In genomic region chr4:106195497-106196166, GRCm38 (mm10) we compare ENCODE assay signal across 16 mouse cellular contexts.
A peak's percentile ranks its signal among the peaks of the same experiment; 100 is the strongest.
DNase-seq lines count a peak whose midpoint lies in the region; ATAC-seq and TF ChIP-seq lines count a peak whose summit lies in the region.
"Had no signal": no experiment of that assay in that cellular context is flagged by ENCODE, and none has a peak within 500 bp of the region (broad histone marks: within the 10 kb centered on the region; RNA-seq: fewer than 3 reads in every experiment).

No protein-coding gene starts in this region.

- DNase-seq in gastrocnemius, adult 2 months, result peak; percentile 46
- no peak for DNase-seq in gastrocnemius, postnatal 14 days
- DNase-seq in 3134 (ENCODE audit: extremely low read depth, insufficient read length, low spot score), result peak; percentile 60
- DNase-seq in liver, embryonic 14.5 days (ENCODE audit: low read depth in 3 of 3, low spot score in 3 of 3), result no peak
- no peak for DNase-seq in right cerebral cortex, adult 18-20 months
- no peak for DNase-seq in layer of hippocampus, postnatal 14 days (ENCODE audit: low spot score in 2 of 2)
- DNase-seq in left cerebral cortex, adult 11 months (ENCODE audit: low spot score), result no peak
- DNase-seq: cerebellum, postnatal 36 days had no signal

- intact Hi-C loops in gastrocnemius, adult 2 months (cut with DNase I), result no loop called here
- intact Hi-C loops in gastrocnemius, postnatal 14 days (cut with DNase I; ENCODE audit: low total_unique reads), result no loop called here

- ATAC-seq in liver, embryonic 14.5 days (ENCODE audit: insufficient read depth), result peak; percentile 49; the same call in 1 of the 2 replicates
- ATAC-seq: forebrain, embryonic 15.5 days; hindbrain, embryonic 16.5 days had no signal

- no peaks in the 10 kb centered on the region for H3K27me3 ChIP-seq in liver, embryonic 14.5 days (ENCODE audit: control insufficient read depth, insufficient read depth, low read length)
- H3K27me3 ChIP-seq: embryonic facial prominence, embryonic 13.5 days; forebrain, embryonic 15.5 days; heart, embryonic 13.5 days; kidney, embryonic 15.5 days; neural tube, embryonic 12.5 days had no signal

- TF ChIP-seq POLR2A in bone marrow macrophage, adult 2 months (IDR thresholded peaks at IDR 0.05; ENCODE audit: borderline replicate concordance, low read depth, low read length), result no peak

- H3K4me1 ChIP-seq in bone marrow macrophage, adult 2 months (ENCODE audit: control insufficient read depth, insufficient read depth, low read length), result peaks cover 34% of the 10 kb centered on the region
- H3K4me1 ChIP-seq in liver, embryonic 14.5 days (replicated peaks; ENCODE audit: control insufficient read depth in 2 of 2, insufficient read depth in 2 of 2, low read length in 1 of 2), result no peaks in the 10 kb centered on the region

- TF ChIP-seq EP300 in liver, embryonic 14.5 days (IDR thresholded peaks at IDR 0.05; ENCODE audit: low read depth), result no peak

- no peaks in the 10 kb centered on the region for H3K36me3 ChIP-seq in liver, embryonic 14.5 days (replicated peaks; ENCODE audit: control insufficient read depth, insufficient read depth, low read depth)
- H3K36me3 ChIP-seq: embryonic facial prominence, embryonic 13.5 days; forebrain, embryonic 15.5 days; heart, embryonic 13.5 days; kidney, embryonic 15.5 days; limb, embryonic 13.5 days; neural tube, embryonic 12.5 days had no signal

- no peak overlapping the region for H3K4me2 ChIP-seq in liver, embryonic 14.5 days (ENCODE audit: low read depth)
- H3K4me2 ChIP-seq: embryonic facial prominence, embryonic 13.5 days; forebrain, embryonic 15.5 days; heart, embryonic 13.5 days; kidney, embryonic 15.5 days; limb, embryonic 13.5 days; neural tube, embryonic 12.5 days had no signal

- 40% methylated on average over 3 of the region's 3 CpGs for WGBS in liver, embryonic 14.5 days (ENCODE audit: insufficient replicate concordance)

- no peak overlapping the region for H3K9ac ChIP-seq in liver, embryonic 14.5 days (replicated peaks)
- H3K9ac ChIP-seq: embryonic facial prominence, embryonic 13.5 days; forebrain, embryonic 15.5 days; heart, embryonic 13.5 days; kidney, embryonic 15.5 days; limb, embryonic 13.5 days; neural tube, embryonic 12.5 days had no signal

- no peak for TF ChIP-seq CTCF in gastrocnemius, adult 2 months (IDR thresholded peaks at IDR 0.05)
- no peak for TF ChIP-seq CTCF in bone marrow macrophage, adult 2 months (IDR thresholded peaks at IDR 0.05; ENCODE audit: low read depth, low read length)
- TF ChIP-seq CTCF in liver, embryonic 14.5 days (IDR thresholded peaks at IDR 0.05; ENCODE audit: low read depth), result no peak

- H3K9me3 ChIP-seq in liver, embryonic 14.5 days (ENCODE audit: control insufficient read depth, low read length), result no peaks in the 10 kb centered on the region
- H3K9me3 ChIP-seq: embryonic facial prominence, embryonic 13.5 days; forebrain, embryonic 15.5 days; heart, embryonic 13.5 days; kidney, embryonic 15.5 days; limb, embryonic 13.5 days; neural tube, embryonic 12.5 days had no signal

- H3K27ac ChIP-seq in gastrocnemius, adult 2 months, result peak overlapping the region; percentile 84
- H3K27ac ChIP-seq in bone marrow macrophage, adult 2 months (ENCODE audit: insufficient read depth, low read depth, low read length), result peak overlapping the region; percentile 16
- no peak overlapping the region; the same call in 1 of the 2 replicates for H3K27ac ChIP-seq in liver, embryonic 14.5 days
- H3K27ac ChIP-seq: embryonic facial prominence, embryonic 13.5 days; forebrain, embryonic 15.5 days; heart, embryonic 13.5 days; kidney, embryonic 15.5 days; limb, embryonic 13.5 days; neural tube, embryonic 12.5 days had no signal

- no peak overlapping the region for H3K4me3 ChIP-seq in gastrocnemius, adult 2 months
- no peak overlapping the region for H3K4me3 ChIP-seq in bone marrow macrophage, adult 2 months (ENCODE audit: insufficient read depth, low read length)
- no peak overlapping the region for H3K4me3 ChIP-seq in liver, embryonic 14.5 days (ENCODE audit: insufficient read depth in 1 of 2, low read depth in 2 of 2, low read length in 2 of 2)
- H3K4me3 ChIP-seq: embryonic facial prominence, embryonic 13.5 days; forebrain, embryonic 15.5 days; heart, embryonic 13.5 days; kidney, embryonic 15.5 days; limb, embryonic 13.5 days; neural tube, embryonic 12.5 days had no signal

Comparison
In these comparisons a context has a peak if more than half of its experiments do, and no peak if none do; other contexts are left out.
1. DNase-seq: peak in gastrocnemius, adult 2 months (single experiment) and 3134 (single experiment); none in gastrocnemius, postnatal 14 days (single experiment), liver, embryonic 14.5 days (0 of 3), right cerebral cortex, adult 18-20 months (single experiment), layer of hippocampus, postnatal 14 days (0 of 2) and left cerebral cortex, adult 11 months (single experiment).